Mouse (Mus musculus) cerebellum, adult 11-12 months (tissue): ENCODE data around the gene Hsd17b11.
A peak's percentile ranks its signal among the peaks of the same experiment; 100 is the strongest.

ENCODE experiments used
- DNase-seq: peaks from one replicate; pipeline ENCODE4 v3.0.0; 2022

Gene Hsd17b11

DNA sequence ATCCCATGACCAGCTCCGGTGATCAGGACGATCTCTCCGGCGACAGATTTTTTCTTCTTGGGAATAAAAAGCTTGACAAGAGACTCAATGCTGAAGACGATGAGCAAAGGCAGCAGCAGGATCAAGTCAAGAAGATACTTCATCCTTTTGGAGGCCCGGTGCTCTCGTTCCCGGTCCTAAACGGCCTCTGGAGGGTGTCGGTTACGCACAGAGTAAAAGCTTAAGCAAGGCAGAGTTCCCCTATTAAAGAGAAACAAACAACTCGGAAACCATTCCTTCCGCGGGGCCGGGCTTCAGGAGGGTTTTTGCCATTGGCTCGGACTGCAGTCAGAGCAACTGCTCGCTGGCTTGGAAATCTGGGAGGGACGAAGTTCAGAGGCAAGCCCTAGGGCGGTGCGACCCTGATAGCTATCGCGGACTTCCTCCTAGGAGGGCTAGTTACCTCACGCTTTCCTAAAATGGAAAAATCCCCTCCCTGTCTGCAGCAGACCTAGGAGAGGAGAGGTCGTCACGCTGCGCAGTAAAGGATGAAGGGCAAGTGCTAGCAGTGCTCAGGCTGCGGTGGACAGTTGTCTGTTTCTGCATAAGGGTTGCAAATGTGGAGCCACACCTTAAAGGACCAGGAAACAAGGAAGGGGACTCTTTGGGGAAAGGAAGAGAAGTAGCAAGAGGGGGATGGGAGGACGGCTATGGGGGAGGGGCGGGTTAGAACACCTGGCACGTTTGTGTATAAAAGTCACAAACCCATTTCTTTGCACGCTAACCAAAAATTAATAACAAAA lies at the start of gene Hsd17b11:
Gene Hsd17b11 (minus strand): TSS at position 323 of the 782 bp plus-strand sequence.
- DNase-seq, result peak; percentile 64

DNA sequence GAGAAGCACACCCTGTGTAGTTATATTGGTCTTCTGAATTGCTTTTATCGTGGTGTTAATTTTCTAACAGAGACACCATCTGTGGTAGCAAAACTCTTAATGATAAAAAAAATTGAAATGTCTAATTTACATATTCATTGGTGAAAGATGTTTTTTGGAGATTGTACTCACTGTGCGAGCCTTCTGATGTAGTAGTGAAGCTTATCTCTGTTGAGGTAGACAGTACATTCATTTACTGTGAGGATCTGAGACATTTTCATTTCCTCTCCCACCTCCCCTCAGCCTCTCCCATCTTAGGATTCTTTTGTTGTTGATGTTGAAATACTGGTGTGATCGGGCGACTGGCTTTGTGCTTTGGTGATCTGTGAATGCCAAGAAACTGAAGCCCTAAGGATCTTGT lies 49.3 kb upstream of the Hsd17b11 start:
- DNase-seq, result no peak

DNA sequence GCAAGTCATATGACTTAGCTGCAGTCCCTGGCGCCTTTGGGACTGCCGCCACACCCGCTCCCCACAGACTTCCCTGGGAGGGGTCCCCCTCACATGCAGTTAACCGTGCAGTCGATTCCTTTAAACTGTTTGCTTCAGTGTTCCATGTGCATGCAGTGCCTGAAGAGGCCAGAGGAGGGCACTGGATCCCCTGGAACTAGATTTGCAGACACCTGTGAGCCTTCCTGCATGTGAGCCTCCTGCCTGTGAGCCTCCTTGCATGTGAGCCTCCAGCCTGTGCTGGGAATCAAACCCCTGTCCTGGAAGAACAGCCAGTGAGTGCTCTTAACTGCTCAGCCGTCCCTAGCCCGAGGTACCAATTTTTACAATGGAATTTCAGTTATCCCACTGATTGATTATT lies 47.0 kb upstream of the Hsd17b11 start:
- no peak for DNase-seq

DNA sequence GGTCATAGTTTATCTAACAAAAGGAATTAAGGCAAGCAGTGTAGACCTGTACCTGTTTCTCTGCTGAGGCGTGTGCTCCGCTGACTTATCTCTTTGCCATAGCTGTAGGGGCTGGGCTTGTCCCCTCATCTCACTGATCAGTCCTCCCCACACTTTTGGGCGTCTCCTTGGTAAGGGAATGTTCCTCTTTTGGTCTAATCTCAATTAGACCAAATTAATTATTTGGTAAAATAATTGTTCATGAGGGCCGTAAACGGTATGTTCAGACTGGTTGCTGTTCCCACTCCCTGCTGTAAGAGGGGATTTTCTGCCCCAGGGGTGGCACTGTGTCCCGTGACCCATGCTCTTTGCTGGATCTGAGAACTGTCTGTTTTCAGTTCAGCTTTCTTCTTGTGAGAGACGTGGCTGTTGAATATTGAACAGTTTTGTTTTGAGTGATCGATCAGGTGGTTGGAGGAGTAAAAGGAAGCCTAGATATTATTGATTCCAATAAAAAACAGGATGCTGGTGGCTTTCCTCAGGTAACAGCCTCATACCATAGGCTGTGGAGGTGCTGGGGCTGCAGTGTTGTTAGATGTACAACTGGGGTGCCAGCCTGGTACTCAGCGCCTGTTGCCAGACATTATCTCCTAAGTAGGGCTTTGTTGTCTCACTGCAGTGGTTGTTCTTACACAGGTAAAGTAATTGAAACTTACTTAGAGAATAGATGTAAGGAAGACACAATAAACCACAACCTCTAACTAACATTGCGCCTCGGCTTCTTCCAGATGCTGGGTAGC lies 41.2 kb upstream of the Hsd17b11 start:
- DNase-seq, result no peak

DNA sequence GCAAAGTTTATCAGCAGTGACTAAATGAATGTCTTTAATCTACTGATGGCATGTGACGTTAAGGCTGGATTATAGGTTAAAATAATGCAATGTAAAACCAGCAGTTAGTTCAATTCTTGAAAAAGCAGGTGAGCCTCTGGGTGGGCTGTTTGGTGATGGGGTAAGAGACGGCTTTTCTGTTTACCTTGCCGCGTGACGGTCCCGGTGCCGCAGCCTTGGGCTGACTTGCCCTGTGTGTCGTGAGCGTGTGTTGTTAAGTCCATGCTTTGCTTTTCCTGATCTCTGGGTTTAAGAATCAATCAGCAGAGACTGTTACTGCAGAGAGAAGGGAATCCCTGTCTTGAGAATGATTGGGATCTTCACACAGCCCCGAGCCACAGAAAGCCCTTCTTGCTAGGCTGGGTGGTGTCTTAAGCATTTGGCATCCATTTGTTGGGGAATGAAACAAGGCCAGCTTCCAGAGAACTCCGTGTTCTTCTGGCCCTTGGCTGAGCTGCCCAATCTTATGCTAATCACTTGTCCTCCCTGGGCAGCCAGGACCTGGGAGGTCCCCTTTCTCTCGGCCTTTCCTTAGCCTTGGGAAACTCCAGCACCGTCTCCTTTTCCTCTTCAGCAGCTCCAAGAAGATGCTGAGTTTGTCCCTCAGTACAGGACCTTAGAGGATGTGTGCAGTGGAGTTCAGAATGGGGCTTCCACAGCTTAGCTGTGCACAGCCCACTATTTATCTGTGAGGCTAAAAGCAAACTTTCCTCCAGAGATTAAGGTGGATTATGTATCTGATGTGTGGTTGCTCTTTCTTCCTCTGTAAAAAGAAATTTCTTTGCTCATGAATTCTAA lies 40.4 kb upstream of the Hsd17b11 start:
- DNase-seq, result peak; percentile 26

DNA sequence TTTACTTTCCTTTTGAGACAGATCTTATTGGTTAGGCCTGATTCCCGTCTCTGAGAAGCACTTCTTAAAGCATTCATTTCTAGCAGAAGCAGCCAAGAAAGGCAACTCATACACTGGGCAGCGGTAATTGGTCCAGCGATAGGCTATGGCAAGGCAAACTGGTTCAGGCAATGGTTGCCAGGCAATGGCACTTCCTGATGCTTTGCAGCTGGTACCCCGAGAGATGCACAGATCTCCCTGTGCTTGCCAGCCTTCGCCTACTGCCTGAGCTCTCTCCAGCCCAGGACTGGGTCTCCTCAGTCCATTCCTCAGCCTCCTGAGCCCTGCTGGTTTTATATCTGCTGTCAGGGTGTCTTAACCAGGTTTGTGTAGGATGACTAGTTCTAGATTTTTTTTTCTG lies 38.7 kb upstream of the Hsd17b11 start:
- no peak for DNase-seq

DNA sequence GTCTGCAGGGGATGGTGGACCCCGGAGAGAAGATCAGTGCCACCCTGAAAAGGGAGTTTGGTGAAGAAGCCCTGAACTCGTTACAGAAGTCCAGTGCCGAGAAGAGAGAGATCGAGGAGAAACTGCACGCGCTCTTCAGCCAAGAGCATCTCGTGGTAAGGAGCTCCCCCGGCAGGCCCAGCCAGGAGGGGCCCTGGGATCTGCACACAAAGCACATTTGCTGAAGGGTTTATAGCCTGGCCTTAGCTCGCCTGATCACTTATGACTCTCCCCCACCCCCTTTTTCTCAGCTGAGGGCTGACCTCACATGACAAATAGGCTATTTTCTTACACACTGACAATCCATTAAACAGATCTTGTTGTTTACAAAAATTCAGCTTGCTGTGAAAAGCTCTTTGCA lies 37.9 kb upstream of the Hsd17b11 start:
- no peak for DNase-seq

DNA sequence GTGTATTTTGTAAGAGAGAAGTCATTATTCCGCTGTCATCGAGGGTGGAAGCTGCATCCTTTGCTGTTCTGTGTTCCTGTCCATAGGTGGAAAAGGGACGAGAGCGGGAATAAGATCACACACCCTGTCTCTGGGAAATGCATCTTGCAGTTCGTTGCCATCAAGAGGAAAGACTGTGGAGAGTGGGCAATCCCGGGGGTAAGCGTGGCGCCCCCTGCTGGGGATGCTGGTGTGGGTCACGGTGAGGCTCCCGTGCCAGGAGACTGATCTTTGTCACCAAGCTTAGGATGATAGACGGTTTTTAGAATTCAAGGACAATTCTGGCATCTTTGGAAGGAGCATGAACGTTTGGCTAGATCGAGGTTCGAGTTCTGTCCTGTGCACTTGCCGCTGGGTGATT lies 36.3 kb upstream of the Hsd17b11 start:
- no peak for DNase-seq

DNA sequence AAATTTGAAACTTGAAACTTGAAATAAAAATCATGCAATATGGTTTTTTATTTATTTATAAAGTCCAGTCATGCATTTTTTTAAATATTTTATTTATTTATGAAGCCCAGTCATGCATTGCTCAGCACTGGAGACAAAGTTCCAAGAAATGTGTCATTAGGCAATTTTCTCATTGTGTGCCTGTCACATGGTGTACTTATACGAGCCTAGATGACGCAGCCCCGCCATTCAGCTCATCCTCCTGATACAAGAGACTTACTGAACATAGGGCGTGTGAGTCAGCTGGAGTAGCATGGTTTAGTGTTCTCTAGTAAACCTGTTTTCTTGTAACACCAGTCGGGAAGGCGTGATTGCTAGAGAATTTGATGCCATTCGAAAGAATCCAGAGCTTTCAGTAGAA lies 34.6 kb upstream of the Hsd17b11 start:
- DNase-seq, result no peak

DNA sequence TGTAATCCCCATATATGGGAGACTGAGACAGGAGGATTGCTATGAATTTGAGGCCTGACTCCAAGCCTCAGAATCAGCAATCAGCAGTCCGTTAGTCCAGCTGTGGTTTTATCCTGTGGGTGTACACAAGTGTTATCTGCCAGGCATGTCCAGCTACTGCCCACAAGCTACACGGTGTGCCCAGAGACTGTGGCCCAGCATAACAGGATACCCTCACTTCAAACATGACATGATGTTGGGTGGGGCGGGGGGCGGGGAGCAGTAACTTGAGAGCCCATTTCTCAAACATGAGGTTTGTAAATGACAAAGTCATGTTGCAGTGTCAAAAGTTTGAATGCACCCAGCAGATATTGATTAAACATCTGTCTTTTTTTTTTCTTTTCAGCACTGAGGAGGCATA lies 34.1 kb upstream of the Hsd17b11 start:
- no peak for DNase-seq

DNA sequence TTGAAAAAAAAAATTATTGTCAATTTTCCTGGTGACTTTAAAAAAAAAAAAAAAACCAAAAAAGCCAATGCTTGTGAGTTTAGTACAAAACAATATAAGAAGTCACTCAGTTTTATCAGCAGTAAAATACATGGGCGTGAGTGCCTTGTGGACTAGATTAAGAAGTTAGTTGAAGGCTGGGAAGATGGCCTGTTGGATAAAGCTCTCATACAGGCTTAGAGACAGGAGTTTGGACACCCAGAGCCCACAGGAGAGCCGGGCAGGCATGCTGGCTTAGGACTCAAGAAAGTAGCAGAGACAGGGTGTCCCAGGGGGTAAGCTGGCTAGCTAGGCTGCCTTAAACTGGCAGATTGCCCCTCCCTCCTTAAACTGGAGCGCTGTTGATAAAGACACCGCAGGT lies 33.2 kb upstream of the Hsd17b11 start:
- DNase-seq, result no peak

DNA sequence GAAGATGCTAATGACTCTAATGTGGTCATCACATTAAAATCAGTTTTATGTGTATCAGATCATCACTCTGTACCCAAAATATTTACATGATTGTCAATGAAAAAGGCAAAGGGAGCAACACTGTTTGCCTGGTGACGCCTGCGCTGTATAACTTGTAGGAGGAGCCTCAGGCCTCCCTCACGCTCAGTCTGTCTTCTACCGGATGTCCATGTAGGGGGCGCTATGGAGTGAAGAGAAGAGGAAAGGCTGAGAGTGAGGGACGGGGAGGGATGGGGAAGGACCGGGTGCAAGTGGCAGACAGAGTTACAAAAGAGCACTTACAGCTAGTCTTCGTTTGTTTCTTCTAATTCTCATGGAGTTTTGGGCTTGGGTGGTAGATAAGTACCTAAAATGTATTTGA lies 31.2 kb upstream of the Hsd17b11 start:
- DNase-seq, result no peak

DNA sequence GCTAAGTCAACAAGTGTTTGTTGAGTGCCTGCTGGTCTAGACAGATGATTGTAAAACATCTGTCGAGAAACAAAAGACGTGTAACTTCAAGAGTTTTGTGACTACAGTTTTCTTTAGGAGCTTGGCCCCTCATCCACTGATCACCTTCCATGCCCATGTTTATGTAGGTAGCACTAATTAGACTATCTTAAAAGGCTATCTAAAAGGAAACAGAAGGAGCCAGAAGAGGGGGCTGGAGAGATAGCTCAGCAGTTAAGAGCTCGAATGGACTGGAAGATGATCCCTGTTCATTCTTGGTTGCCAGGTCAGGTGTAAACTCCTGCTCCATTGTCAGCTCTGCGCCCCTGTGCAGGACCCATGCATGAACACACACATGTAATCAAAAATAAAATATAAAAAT lies 26.4 kb upstream of the Hsd17b11 start:
- no peak for DNase-seq

DNA sequence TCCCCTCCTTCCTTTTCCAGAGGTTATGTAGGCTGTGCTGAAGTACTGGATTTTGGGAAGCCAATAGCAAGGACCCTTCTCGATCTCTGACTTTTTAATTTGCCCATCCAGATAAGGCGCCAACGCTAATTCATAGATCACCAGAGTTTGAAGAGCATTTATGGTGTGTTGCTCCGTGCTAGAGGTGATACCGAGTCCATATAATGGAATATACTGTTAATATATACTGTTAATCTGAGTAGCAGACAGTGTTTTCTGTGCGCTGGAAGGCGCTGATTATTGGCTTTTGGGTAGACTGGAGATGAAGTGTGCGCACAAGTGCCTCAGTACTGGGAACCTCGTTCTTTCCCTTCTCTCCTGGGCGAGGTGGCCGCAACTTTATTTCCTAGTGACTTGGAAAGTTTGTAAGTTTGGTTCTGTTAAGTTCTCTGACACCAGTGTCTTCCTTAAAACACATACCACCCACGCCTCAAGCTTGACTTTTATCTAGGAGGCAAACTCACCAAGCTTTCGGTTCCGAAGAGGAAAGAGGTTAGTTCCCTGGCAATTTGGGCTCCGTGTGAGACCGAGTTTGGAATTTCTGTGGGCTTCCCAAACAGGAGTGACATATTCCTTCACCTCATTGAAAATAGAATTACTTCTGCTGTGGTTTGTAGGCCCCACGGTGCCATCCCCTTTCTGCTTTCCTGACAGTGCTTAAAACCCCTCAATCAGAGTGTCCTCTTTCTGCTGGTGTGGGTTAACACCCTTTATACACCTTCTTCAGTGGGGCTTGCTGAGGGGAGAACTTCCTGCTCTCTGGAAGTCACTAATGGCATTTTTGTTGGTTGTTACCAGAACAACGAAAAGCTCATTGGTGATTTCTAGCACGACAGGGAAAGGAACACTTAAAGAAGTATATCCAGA lies 25.7 kb upstream of the Hsd17b11 start:
- peak; percentile 19 for DNase-seq

DNA sequence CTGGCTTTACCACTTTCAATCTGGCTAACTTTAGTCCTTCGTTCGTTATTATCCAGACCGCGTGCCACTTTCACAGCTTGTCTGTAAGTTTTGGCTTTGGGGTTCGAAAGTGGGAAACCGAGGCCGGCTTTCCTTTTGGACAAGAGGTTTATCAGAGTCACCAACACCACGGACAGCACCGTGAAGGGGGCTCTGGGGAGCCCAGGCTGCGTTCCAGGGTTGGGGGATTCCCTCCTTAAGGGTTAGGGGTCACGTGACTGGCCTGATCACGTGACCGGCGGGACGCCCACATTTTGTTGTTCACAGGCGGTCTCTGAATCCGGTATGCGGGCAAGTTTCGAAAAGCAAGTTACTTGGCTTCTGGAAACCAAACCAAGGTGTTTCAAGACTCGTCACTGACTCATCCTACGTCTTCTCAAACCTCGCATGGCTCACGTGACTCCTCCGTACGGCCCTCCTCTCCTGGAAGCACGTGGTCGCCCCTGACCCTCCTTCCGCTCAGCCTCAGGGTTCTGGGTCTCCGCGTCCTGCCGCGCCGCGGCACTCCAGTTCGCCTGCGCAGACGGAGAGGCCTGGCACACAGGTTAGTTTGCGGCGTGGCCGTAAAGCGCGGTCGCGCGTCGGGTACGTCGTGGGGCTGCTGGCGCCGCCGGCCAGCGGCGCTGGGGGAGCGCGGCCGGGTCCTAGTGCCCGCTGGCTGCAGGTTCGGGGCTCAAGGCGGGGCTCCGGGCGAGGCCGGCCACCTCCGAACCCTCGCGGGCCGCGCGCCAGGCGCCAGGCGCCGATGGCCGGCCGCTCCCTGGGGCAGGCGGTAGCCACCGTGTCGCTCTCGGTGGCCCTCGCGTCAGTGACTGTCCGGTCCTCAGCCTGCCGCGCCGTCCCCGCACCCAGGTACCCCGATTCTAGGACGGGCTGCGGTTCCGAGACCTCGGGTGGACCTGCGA lies 24.8 kb upstream of the Hsd17b11 start, which contains the start of gene Nudt9:
Gene Nudt9 (plus strand): TSS at position 51 of the 944 bp plus-strand sequence.
- DNase-seq, result peak; percentile 98

DNA sequence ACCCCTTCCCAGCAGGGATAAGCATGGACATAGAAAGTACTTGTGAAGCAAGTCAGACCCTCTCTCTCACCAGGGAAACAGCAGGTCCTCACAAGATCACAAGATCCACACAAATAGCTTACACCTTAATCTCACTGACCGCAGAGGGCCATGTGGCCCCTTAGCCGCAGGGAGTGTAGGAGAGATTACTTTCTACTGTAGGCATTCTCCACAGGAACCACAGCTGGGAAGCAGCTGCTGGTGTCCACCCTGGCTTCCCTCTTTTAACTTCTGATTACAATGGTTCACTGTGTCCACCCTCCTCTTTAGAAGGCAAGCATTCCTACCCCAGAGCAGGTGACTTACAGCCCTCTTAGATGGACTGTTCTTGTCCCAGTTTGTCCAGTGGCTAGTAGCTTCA lies 22.0 kb upstream of the Hsd17b11 start:
- DNase-seq, result no peak

DNA sequence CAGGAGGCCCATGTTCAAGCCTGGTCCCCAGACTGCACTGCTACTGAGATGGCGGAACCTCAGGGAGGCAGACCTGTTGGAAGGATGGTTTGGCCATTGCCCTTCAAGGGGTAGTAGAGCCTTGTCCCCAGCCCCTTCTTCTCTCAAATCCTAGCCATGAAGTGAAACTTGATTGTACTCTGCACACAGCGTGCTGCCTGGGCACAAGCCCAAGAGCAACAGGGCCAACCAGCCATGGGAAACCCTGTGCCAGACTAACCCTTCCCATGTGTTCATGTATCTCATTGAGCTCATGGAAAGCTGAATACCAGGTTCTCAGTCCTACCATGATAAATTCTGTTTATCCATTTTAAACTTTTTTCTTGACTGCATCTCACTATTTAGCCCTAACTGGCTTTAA lies 21.2 kb upstream of the Hsd17b11 start:
- no peak for DNase-seq

DNA sequence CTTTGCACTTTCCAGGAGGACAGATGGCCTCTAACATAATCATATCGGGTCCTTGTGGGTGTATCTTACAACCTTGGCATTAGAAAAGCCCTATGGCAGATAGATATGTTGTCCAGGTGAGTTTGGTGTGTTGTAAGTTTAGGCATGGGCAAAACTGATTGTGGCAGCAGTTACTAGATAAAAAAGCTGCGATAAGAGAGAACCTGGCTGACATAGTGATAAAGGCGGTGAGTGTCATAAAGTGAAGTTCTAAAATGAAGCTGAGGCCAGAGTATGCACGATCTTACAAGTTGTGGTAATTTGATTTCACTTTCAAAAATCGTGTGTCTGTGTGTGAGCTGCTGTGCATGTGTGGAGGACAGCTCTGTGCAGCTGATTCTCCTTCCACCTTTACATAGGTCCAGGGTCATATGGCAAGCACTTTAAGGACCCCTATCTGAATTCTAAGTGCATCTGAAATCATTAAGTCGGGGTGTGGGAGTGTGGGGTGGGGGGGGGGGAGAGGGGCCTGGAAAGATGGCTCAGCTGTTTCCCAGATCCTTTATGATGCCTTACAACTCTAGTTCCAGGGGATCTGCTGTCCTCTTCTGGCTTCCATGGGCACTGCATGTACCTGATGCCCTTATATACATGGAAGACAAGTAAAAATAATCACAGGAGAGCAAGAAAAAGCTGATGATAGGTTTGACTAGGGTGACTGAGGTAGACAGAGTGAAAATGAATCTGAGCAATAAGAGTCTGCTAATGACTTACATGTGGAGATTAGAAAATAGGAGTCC lies 17.6 kb upstream of the Hsd17b11 start:
- DNase-seq, result no peak

DNA sequence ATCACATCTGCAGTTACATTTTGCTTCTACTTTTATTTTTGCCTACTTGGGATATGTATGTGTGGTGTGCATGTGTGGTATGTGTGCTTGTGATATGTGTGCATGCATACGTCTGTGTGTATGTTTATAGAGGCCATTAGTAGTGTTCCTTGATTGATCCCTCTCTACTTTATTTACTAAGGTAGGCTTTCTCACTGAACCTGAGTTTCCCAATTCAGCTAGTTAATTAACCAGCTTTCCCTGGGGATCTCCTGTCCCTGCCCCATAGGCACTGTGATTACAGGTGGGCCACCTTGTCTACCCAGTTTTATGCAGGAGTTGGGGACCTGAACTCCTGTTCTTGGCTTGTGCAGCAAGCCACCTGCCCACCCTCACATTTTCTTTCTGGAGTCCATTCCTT lies 15.0 kb upstream of the Hsd17b11 start:
- no peak for DNase-seq

DNA sequence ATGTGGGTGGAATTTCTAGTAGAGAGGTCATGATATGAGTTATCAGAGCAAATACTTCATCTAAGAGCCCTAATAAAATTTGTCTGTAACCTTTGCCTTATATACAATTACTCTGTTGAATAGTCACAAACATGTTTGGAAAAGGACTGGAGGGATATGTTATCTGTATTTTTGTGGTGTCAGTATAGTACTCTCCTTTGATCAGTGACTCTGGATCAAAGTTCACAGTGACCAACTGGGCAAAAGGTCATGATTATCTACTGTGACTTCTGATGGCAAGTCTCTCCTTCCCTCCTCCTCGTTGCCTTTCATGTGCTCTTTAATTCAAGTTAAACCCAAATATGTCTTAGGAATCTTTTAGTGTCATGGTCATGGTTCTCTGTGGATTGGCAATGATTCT lies 14.1 kb upstream of the Hsd17b11 start:
- DNase-seq, result no peak
